Mouse (Mus musculus) 3134 (cell line): Measurements from ENCODE around the gene Acy3.
"Not testable (repeated sequence)": the region's sequence is repeated elsewhere in the genome, so short reads cannot be mapped to it uniquely, and the experiment has no call there.

Experiments used
- DNase-seq: peaks from one replicate; pipeline ENCODE4 v3.0.0-alpha.2; 2011; ENCODE audit warnings: low spot score; ENCODE audit not compliant: insufficient read length; ENCODE audit errors: extremely low read depth

Gene Acy3

GRCm38 (mm10) chr19:3986334-3986733, at the start of gene Acy3:
Acy3 (plus strand) TSS chr19:3986570.
- peak; percentile 73 for DNase-seq

GRCm38 (mm10) chr19:3942315-3942714, 44.1 kb upstream of the Acy3 start:
- DNase-seq: no peak

GRCm38 (mm10) chr19:3942986-3943735, 43.2 kb upstream of the Acy3 start:
- DNase-seq: no peak

- peak; percentile 36 for DNase-seq
These were observed 40.4 kb upstream of the Acy3 start for GRCm38 (mm10) chr19:3945872-3946564.

GRCm38 (mm10) chr19:3946715-3947114, 39.7 kb upstream of the Acy3 start:
- DNase-seq: no peak

- no peak for DNase-seq
These were observed 38.6 kb upstream of the Acy3 start for GRCm38 (mm10) chr19:3947813-3948212.

GRCm38 (mm10) chr19:3948546-3948945, 37.8 kb upstream of the Acy3 start:
- no peak for DNase-seq

- DNase-seq: no peak
These were observed 36.0 kb upstream of the Acy3 start for GRCm38 (mm10) chr19:3950331-3950730.

- DNase-seq: no peak
These were observed 34.9 kb upstream of the Acy3 start for GRCm38 (mm10) chr19:3951461-3951860.

GRCm38 (mm10) chr19:3952099-3952498, 34.3 kb upstream of the Acy3 start:
- DNase-seq: no peak

GRCm38 (mm10) chr19:3955033-3955432, 31.3 kb upstream of the Acy3 start:
- DNase-seq: no peak

GRCm38 (mm10) chr19:3955804-3956203, 30.6 kb upstream of the Acy3 start:
- DNase-seq: no peak

- DNase-seq: not testable (repeated sequence)
These were observed 28.9 kb upstream of the Acy3 start for GRCm38 (mm10) chr19:3957296-3958036.

- no peak for DNase-seq
These were observed 27.9 kb upstream of the Acy3 start, which contains the start of gene Aldh3b3 for GRCm38 (mm10) chr19:3958470-3958869. Aldh3b3 (plus strand) TSS chr19:3958645.

- no peak for DNase-seq
These were observed 27.3 kb upstream of the Acy3 start for GRCm38 (mm10) chr19:3959030-3959429.

- DNase-seq: no peak
These were observed 26.2 kb upstream of the Acy3 start for GRCm38 (mm10) chr19:3960211-3960610.

- not testable (repeated sequence) for DNase-seq
These were observed 24.6 kb upstream of the Acy3 start for GRCm38 (mm10) chr19:3961805-3962204.

- no peak for DNase-seq
These were observed 23.9 kb upstream of the Acy3 start for GRCm38 (mm10) chr19:3962469-3962868.

GRCm38 (mm10) chr19:3964030-3964429, 22.3 kb upstream of the Acy3 start:
- no peak for DNase-seq

GRCm38 (mm10) chr19:3966330-3967075, 19.9 kb upstream of the Acy3 start:
- DNase-seq: no peak

GRCm38 (mm10) chr19:3967258-3967657, 19.1 kb upstream of the Acy3 start:
- DNase-seq: no peak
